Mouse (Mus musculus) olfactory bulb, adult 2 months (tissue): ENCODE measurements around the gene Olfr666.
"Not testable (repeated sequence)": the region's sequence is repeated elsewhere in the genome, so short reads cannot be mapped to it uniquely, and the experiment has no call there.

ENCODE experiments used
- CTCF ChIP-seq: fragments of 200-500 bp; IDR thresholded peaks from 2 replicates; pipeline ENCODE4 v1.5.1; 2012; ENCODE audit warnings: low read depth, mild to moderate bottlenecking, low read length, moderate library complexity; ENCODE audit not compliant: insufficient read depth
- POLR2A ChIP-seq: fragments of 200-500 bp; IDR thresholded peaks from 2 replicates; pipeline ENCODE4 v1.6.1; 2012; ENCODE audit warnings: mild to moderate bottlenecking, low read depth, low read length, moderate library complexity; ENCODE audit not compliant: insufficient read depth

GRCm38 (mm10) chr7:104856709-104857108 lies 39.0 kb downstream of the Olfr666 start, which contains the start of gene Usp17la:
- not testable (repeated sequence) for TF ChIP-seq POLR2A, CTCF
